In genomic region chr13:35968131-35968718, GRCm38 (mm10) we compare ENCODE assay signal across 8 mouse cellular contexts. TPM values are rescaled to one million over a fixed set of nuclear protein-coding genes. Genes with fewer than 3 reads are reported as not detected.
A peak's percentile ranks its signal among the peaks of the same experiment; 100 is the strongest.
DNase-seq lines count a peak whose midpoint lies in the region; ATAC-seq and TF ChIP-seq lines count a peak whose summit lies in the region.

No protein-coding gene starts in this region.

- peak; percentile 89 for DNase-seq in heart, adult 11 months
- no peak for DNase-seq in heart, postnatal 25 days (ENCODE audit: low spot score)
- peak; percentile 54 for DNase-seq in ES-CJ7 (ENCODE audit: low read depth, low spot score)
- peak; percentile 64 for DNase-seq in embryonic facial prominence, embryonic 10.5 days (ENCODE audit: low spot score)
- peak; percentile 28 to 39 for DNase-seq in heart, postnatal 36 days
- no peak for DNase-seq in cerebellum, adult 9-11 months

- peaks cover 46% of the 10 kb centered on the region for H3K27me3 ChIP-seq in embryonic facial prominence, embryonic 10.5 days (replicated peaks; ENCODE audit: low read depth, poor library complexity, severe bottlenecking)
- peaks cover 54% of the 10 kb centered on the region for H3K27me3 ChIP-seq in liver, embryonic 12.5 days (replicated peaks)
- peaks cover 33% of the 10 kb centered on the region for H3K27me3 ChIP-seq in small intestine, adult 2 months (ENCODE audit: control insufficient read depth, insufficient read depth, low read length)

- under 1% methylated on average over 38 of the region's 38 CpGs for WGBS in embryonic facial prominence, embryonic 10.5 days
- WGBS in liver, embryonic 12.5 days (ENCODE audit: insufficient replicate concordance) = under 1% methylated on average over 38 of the region's 38 CpGs
- WGBS in small intestine, adult 2 months = under 1% methylated on average over 38 of the region's 38 CpGs

- intact Hi-C loops in heart, postnatal 25 days (cut with DNase I) = no loop called here
- intact Hi-C loops in heart, postnatal 36 days (cut with DNase I) = no loop called here

- no peaks in the 10 kb centered on the region for H3K36me3 ChIP-seq in embryonic facial prominence, embryonic 10.5 days (replicated peaks)
- H3K36me3 ChIP-seq in liver, embryonic 12.5 days = no peaks in the 10 kb centered on the region
- H3K36me3 ChIP-seq in small intestine, adult 2 months (ENCODE audit: control insufficient read depth, insufficient read depth, low read length) = no peaks in the 10 kb centered on the region

- H3K9me3 ChIP-seq in embryonic facial prominence, embryonic 10.5 days = no peaks in the 10 kb centered on the region
- H3K9me3 ChIP-seq in liver, embryonic 12.5 days (replicated peaks) = no peaks in the 10 kb centered on the region

- TF ChIP-seq POLR2A in small intestine, adult 2 months (IDR thresholded peaks at IDR 0.05; ENCODE audit: low read depth, low read length) = no peak

- H3K4me2 ChIP-seq in liver, embryonic 12.5 days = peak overlapping the region; percentile 79

- peak overlapping the region; percentile 72 for H3K27ac ChIP-seq in embryonic facial prominence, embryonic 10.5 days (replicated peaks)
- H3K27ac ChIP-seq in liver, embryonic 12.5 days = no peak overlapping the region
- no peak overlapping the region for H3K27ac ChIP-seq in small intestine, adult 2 months (ENCODE audit: insufficient read depth, low read depth, low read length)

- H3K4me3 ChIP-seq in embryonic facial prominence, embryonic 10.5 days = peak overlapping the region; percentile 76
- H3K4me3 ChIP-seq in liver, embryonic 12.5 days = peak overlapping the region; percentile 59
- H3K4me3 ChIP-seq in small intestine, adult 2 months (ENCODE audit: low read depth, low read length) = peak overlapping the region; percentile 66

- peaks cover 23% of the 10 kb centered on the region for H3K4me1 ChIP-seq in embryonic facial prominence, embryonic 10.5 days
- peaks cover 18% of the 10 kb centered on the region for H3K4me1 ChIP-seq in liver, embryonic 12.5 days
- H3K4me1 ChIP-seq in small intestine, adult 2 months (ENCODE audit: control insufficient read depth, insufficient read depth, insufficient read length, low read length) = peaks cover 9% of the 10 kb centered on the region

- ATAC-seq in liver, embryonic 12.5 days = peak; percentile 27; the same call in 1 of the 2 replicates

- H3K9ac ChIP-seq in liver, embryonic 12.5 days = no peak overlapping the region

- no peak for TF ChIP-seq CTCF in small intestine, adult 2 months (IDR thresholded peaks at IDR 0.05; ENCODE audit: extremely low read depth, insufficient read length, insufficient replicate concordance, low read depth, low read length)

RNA-seq across cellular contexts. Expression of gene Ppp1r3g, which starts 9.6 kb away (rescaled TPM):
- under 1 TPM; 0.45 to 0.47 TPM for total RNA-seq in heart, postnatal 25 days (2021)
- 0.93 and 1.2 TPM in 2 replicates for polyA plus RNA-seq in embryonic facial prominence, embryonic 10.5 days (2016; fragmentation: Nextera tagmentation; extraction: Ambion mirVana)
- total RNA-seq in heart, postnatal 36 days (2021) = under 1 TPM; 0.35 to 0.78 TPM
- polyA plus RNA-seq in liver, embryonic 12.5 days (2016; fragmentation: Nextera tagmentation; extraction: Ambion mirVana) = 0.30 and 0.37 TPM in 2 replicates
- 0.05 TPM in 1 of 2 replicates, not detected in the other for polyA plus RNA-seq in small intestine, adult 2 months (2012; rRNA removed)

Comparison
In these comparisons a context has a peak if more than half of its experiments do, and no peak if none do; other contexts are left out.
1. DNase-seq: peak in heart, adult 11 months (single experiment), ES-CJ7 (single experiment), embryonic facial prominence, embryonic 10.5 days (single experiment) and heart, postnatal 36 days (2 of 2); none in heart, postnatal 25 days (single experiment) and cerebellum, adult 9-11 months (single experiment).
2. Peak in every context shown above with its lines, with median percentiles within 50 percentile points of each other: H3K4me3 ChIP-seq.